Mouse (Mus musculus) layer of hippocampus, postnatal 14 days (tissue): ENCODE measurements at regions not wholly inside any gene's neighbourhood (a gene's known extent, or its start where the extent isn't known, plus 50 kb on each side); places are given as distances from the start of the nearest gene placed in this dataset.

Experiments
- DNase-seq, 2 experiments: peaks; one replicate each; pipeline ENCODE4 v3.0.0; 2021 to 2022; ENCODE audit warnings: low spot score in 2 of 2, mixed read lengths in 1 of 2

DNA sequence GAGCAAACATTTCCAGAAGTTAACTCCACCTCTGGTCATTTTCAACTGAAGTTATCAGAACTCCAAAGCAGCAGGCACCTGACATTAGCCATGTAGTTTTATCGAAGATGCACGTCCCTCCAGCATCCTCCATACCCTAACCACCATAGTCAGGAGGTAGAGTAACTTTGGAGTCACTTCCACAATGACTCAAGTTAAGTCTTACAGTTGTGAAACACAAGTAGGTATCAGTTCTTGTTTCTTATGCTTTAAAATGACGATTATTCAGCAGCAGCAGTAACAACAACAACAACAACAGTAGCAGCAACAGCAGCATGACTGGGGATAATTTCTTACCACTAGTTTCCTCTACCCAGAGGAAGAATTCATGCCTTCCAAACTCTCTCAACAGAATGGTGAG, 51.3 kb upstream of the Tank start:
- no peak for DNase-seq

DNA sequence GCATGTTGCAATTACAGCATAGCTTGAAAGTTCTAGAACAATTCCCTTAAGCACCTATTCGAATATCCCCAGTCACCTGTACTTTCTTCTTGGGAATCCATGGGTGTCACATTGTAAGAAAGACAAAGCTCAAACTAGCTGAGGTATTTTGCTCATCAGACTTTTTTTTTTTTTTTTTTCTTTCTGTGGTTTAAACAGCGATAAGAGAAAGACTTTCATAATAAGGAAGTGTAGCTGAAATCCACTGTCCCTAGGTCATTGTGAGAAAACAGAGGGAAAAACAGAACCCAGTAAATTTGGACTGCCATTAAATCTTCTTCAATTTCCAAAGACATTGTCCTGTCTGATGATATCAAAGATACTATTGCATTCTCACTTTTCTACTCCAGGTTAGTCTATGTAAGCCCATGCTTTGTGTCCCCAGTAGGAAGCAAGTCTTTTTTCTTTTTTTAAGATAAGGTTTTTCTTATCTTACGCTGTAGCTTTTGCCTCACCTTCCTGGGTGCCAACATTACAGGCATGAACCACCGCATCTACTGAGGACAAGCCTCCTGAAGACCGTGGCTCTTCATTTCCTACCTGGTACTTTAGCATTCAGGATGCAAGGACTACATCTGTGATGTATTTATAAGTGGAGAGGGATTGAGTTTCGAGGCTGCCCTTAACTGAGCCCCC, 54.2 kb upstream of the Tank start:
- DNase-seq = no peak

- no peak for DNase-seq
Measured at GRCm38 (mm10) chr2:61514445-61515123, 63.8 kb upstream of the Tank start.

DNA sequence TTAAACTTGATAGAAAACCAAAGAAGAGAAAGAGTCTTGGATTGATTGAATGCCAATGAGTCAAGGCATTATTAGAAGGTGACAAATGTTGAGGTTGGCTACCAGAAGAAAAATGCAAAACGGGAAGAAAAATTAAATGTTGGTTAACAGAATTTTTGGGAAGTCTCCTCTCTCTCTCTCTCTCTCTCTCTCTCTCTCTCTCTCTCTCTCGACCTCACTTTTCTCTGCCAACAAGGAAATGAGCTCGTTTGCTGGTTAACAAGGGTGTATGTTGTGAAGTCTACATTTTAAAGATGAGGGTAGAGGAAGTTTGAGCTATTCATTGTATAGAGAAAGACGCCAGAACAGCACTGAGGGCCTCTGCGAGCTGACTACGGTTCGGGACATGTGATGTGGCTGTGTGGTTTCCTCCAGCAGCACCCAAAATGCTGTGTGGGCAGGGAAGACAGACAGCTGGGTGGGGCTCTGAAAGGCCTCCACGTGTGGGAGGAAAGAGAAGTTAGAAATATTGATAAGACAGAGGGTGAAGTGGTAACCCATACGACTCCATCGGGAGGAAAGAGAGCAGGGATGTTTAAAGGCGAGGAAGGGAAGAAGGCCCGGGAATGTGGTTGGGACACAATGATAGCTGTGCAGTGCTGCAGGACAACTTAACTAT, 64.5 kb upstream of the Tank start:
- DNase-seq = no peak

GRCm38 (mm10) chr2:61503594-61503993, 74.8 kb upstream of the Tank start:
- DNase-seq = no peak

- DNase-seq = no peak
Measured at GRCm38 (mm10) chr2:61501922-61502321, 76.5 kb upstream of the Tank start.

DNA sequence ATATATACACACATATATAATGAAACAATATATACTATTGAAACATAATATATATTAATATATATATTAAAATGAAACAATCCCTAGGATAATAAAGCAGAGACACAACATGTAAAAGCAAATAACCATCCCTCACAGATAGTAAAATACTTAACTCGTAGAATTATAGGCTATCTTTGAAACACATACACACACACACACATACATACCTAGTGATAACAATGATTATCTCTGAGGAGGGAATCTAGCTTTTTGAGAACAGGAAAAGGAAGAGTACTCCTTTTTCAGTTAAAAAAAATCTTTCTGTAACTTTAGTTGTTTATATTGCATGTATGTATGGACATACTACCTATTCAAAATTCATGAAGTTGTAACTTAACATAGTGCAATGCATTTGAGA, 79.1 kb upstream of the Tank start:
- DNase-seq = no peak

DNA sequence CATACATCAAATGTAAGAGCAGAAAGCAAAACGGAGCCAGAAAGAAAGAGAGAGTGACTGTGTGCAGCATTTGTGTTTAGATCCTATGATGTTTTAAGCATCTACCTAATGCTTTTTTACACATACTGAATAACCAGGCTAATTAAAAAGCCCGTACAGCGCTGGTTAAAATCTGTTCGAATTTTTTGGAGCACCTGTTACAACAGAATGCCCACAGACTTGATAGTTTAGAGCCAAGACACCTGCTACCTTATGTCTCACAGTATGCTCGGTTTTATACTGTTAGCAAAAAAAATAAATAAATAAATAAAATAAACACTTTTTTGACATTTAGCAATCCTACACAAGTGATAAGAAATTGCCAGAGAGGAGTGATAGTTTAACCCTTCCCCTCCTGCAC, 80.5 kb upstream of the Tank start:
- DNase-seq = peak in 1 of 2 experiments; percentile 77

- DNase-seq = no peak
Measured at GRCm38 (mm10) chr2:61496968-61497367, 81.4 kb upstream of the Tank start.

DNA sequence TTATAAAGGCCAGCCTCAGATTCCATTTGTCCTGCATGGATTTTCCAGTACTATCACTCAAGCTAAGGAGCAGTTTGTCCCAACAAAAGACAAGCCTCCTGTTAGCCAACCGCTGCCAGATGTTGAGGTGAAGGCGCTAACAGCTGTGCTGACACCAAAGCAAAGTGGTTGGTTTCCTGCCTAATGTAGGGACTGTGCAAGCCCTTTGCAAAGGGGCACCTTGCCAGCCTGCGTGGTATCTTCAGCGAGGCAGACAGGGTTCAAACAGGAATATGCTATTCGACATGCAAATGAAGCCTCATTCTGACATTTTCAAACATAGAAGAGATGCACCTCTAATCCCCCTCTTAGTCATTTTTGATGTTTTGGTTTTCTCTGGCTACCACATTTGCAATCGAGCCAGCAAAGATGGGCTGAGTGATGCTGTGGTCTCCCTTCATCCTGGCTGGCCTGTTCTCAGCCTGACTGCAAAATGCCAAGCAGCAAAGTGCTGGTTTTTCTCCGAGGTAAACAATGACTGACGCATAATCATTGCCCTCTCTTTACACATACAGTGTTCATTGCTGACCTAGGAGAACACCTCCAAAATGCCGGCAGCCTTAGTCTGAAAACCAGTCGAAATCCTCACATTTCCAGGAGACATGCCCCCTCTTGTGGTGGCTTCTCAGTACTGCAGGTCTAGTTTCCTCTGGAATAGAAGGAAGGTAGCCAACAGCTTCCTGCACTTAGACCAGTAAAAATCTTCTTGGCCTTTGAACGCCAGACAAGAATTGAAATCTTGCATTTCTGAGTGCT, 84.3 kb upstream of the Tank start:
- DNase-seq = peak; percentile 86 to 88

- no peak for DNase-seq
Measured at GRCm38 (mm10) chr2:61492043-61492743, 86.2 kb upstream of the Tank start.

DNA sequence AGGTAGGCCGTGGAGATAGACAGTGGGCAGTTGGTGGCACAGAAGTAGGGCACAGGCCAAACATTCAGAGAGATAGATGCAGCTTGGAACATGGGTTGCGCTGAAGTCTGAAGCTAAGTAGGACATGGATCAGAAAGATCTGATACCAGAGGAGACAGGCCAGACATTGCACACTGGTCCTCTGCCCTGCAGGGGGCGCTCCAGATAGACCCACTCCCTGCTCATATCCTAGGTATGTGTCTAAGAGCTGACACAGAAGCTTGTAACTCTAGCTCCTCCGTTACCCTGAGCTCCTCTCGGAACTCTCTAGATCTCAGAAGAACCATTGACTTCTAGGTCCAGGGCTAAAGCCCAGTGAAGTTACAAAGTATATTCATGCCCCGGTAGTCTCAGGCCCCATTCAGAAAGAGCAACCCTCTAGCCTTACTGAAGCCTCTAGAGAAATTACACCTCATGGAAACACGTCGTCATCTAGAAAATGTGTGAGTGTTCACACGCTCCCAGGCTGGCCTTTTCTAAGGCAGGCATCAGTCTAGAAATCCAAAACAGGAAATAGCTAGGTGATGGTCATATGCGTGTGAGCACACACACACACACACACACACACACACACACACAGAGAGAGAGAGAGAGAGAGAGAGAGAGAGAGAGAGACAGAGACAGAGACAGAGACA, 87.8 kb upstream of the Tank start:
- no peak for DNase-seq

GRCm38 (mm10) chr2:61489762-61490161, 88.6 kb upstream of the Tank start:
- DNase-seq = no peak

- no peak for DNase-seq
Measured at GRCm38 (mm10) chr2:61483820-61484219, 94.6 kb upstream of the Tank start.

- DNase-seq = no peak
Measured at GRCm38 (mm10) chr2:61476648-61477047, 101.7 kb upstream of the Tank start.

DNA sequence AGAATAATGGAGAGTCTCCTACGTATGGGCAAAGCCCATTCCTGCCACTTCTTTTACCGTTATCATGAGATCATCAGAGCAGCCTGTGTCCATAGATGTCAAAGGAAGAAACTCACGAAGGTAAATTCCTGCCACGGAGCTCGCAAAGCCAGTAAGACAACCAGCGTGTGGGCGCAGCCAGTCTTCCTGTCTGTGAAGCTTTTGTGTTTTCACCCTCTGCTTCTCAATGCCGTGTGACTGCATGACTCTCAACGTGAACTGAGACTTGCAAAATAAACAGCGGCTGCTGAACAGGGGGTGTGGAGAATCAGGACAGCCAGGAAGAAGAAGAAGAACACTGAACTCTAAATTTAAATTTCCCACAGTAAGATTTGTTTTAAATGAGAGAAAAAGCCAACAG, 103.8 kb upstream of the Tank start:
- DNase-seq = no peak

- DNase-seq = no peak
Measured at GRCm38 (mm10) chr2:61470521-61470920, 107.9 kb upstream of the Tank start.

DNA sequence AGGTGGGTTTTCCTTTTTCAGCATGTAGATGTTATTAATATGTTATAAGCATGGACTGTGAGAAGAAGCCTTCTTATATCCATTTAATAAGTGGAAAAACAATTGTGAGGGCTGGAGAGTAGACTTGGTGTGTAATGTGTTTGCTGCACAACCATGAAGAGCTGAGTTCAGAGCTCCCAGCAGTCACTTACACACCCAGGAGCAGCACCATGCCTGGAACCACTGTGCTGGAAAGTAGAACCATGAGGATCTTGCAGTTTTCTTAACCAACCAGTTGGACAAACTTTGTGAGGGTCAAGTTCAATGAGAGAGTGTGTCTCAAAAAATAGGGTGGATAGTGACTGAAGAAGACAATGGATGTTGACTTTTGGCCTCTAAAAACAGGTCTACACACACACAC, 108.3 kb upstream of the Tank start:
- no peak for DNase-seq

DNA sequence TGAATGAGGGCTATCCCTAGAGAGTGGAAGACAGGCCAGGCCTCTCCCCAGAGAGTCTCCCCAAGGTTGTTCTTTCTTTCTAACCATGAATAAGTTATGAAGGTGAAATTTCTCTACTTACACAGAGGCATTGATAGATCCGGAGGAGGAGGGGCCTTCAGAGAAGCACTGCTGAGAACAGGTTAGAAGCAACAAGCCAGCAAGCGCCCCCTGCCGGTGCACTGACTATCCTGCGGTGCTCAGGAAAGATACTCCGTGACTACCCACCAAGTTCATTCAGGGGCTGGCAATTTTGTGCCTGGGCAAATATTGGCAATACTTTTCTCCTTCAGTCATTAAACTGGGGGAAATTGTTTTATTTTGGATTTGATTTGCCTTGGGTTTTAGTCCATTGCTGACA, 122.5 kb upstream of the Tank start:
- DNase-seq = peak; percentile 26 to 45

DNA sequence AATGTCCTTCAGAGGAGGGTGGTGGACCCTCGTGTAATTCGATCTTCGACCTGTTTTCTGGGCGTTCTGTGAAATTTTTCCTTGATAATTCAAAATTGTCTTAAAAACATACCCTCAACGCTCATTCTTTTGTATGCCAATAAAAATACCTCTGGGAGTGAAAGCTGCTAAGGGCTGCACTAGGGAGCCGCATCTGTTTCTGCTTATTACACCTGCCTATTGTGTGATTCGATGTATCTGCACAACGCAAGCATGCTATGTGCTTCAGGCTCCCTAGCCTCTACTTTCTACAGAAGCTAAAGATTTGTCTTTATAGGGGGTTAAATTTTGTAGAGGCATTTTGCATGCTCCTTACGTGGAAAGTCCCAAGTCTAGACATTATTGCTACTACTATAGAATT, 123.7 kb upstream of the Tank start:
- no peak for DNase-seq

- DNase-seq = peak; percentile 90 to 92
Measured at GRCm38 (mm10) chr2:61454311-61454728, 124.1 kb upstream of the Tank start.
